Mouse (Mus musculus): ENCODE results near the gene Fermt2.

Fermt2 gene

DNA sequence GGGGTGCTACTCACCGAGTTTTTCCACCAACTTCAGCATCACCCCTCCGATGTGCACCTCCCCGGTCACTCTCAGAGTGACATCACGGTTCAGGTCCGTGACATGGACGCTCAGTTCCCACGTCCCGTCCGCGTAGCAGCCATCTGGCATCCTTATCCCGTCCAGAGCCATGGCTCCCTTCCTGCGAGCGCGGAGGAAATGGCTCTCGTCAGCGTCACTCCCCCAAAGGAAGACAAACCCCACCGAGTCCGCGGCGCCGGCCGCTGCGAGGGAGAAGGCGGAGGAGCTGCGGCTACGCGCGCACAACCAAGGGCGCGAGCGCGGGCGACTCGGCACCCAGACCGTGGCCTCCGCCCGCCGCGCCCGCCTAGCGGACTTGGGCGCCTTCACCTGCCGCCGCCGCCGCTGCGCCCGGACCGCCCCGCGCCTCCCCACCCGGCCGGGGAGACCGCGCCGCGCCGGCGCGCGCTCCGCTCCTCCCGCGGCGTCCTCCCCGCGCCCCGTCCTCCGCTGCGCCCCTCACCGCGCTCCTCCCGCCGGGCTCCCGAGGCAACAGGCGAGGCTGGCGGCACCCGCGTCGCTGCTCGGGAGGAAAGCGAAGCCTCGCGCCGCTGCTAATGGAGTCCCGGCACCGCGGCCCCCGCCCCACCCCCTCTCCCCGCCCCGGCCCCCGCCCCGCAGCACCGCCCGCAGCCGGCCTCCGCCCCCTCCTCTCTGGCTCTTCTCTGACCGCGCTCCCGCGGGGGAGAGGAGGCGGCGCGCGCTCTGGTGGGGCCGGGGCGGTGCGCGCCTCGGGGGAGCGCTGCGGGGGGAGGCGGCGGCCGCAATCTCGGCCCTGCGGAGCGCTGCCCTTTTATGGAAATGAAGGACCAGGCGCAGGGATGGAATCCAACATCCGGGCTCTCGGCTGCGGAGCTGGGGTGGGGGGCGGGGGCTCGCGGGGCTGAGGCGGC is at the start of gene Fermt2:
TSS of gene Fermt2 (minus strand) at position 708 of the 953 bp plus-strand sequence.
- peak; percentile 71 to 76 for DNase-seq (ENCODE audit: low spot score in 2 of 2)

DNA sequence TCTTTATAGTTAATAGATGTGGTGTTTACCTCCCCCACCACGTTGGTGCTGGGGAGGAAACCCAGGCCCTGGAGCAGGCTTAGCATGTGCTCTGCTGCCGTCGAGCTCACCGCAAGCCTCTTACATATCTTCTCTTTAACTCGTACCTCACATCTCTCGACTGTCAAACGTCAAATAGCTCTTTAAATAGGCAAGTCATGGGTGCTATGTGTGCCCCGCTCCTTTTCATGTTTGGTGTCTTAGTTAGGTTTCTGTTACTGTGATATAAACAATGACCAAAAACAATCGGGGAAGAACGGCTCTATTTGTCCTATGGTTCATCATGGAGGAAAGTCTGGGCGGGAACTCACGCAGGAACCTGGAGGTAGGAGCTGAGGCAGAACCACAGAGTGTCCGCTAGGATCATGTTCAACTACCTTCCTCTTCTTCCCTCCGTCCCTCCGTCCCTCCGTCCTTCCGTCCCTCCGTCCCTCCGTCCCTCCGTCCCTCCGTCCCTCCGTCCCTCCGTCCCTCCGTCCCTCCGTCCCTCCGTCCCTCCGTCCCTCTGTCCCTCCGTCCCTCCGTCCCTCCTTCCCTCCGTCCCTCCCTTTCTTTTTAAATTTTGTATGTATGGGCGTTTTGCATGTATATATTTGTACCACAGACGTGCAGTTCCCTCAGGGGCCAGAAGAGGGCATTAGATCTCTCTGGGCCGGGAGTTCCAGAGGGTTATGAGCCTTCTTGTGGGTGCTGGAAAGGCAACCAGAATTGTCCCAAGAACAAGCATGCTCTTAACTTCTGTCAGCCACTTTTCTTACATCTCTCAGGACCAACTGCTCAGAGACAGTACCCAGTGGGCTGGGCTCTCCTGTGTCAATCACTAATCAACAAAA is 36.4 kb upstream of the Fermt2 start:
- peak; percentile 62 to 67 for DNase-seq (ENCODE audit: low spot score in 2 of 2)

DNA sequence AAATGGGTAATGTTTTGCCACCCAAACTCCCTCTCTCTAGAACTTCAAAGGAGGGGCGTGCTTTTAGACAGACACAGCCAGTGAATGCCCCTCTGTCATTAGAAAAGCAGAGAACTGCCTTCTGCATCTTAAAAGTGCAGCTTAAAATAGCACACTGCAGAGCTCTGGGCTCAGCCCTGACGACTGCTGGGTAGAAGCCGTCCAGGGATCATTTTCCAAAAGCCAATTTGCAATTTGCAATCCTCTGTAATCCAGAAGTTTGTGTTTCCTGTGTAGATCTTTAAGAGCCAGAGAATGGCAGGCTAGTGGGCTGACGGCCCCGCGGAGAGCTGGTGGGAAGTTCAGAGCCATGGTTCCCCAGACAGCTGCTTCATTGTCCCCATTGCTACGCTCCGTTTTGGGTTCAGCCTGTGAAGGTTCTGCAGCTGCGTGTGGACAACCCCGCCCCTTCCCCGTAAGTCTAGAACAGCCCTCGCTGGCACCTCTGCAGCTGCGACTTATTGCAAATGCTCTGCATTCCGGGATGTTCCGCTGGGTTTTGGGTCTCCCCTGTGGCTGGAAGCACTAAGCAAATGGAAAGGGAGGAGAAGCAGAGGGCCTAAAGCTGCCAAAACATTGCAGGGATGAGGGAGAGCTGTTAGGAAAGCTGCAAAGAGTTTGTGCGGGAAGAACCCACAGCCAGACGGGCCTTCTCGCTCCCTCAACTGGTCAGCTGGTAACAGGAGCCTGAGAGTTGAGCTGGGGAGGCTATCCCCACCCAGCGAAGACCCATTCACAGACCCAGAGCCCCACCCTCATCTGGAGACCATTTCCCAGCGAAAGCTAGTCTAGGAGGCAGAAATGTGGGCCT is 35.5 kb upstream of the Fermt2 start:
- peak; percentile 35 to 49 for DNase-seq (ENCODE audit: low spot score in 2 of 2)

DNA sequence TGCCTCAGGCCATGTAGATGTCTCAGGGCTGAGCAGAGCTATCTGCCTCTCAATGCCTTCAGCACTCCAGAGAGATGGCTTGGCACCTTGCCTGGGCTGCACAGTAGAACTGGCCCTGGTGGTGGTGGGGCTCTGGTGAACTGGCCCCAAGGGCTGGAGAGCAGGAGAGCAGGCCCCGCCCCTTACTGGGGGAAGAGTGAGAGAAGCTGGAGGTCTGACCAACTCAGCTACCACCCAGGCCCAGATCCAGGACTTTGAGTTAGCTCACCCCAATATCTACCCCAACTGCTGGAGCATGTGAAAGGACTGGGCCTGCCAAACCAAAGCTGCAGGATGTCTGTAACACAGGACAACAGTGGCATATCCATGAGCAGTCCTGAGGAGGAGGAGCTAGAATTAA is 33.7 kb upstream of the Fermt2 start:
- no peak for DNase-seq (ENCODE audit: low spot score in 2 of 2)

DNA sequence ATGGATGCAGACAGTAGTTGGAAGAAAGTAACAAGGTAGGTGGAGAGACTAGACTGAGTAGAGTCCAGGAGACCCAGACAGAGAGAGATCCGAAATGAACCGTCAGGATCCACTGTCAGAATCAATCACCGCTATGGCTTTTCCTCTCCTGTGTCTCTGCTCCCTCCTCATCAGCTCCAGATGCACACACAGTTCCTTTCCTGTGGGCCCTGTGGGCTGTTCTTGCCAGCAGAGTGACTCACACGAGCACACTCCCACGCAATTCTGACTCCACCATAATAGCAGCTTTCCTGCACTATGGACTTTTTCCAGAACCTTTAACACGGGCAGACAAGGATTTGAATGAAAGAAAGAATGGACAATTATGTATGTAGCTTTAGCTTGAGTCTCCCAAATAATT is 31.8 kb upstream of the Fermt2 start:
- DNase-seq (ENCODE audit: low spot score in 2 of 2), result peak; percentile 70

DNA sequence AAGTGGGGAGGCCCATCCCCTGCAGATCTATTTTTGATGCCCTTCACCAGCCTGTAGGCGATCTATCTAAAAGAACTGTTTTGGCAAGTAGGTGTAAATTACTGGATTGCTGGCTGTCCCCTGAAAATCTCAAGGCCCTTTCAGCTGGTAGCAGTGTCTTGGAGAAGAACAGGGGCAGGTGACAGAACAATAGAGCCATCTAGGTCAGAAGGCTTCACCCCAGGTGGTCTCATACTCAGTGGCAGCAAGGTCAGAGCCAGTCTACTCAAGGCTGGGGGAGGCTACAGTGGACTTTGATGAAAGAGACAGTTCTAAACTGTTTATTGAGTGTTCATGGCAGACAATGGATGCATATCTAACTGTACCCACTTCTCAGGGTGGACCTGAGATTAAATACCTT is 29.1 kb upstream of the Fermt2 start:
- DNase-seq (ENCODE audit: low spot score in 2 of 2), result no peak

DNA sequence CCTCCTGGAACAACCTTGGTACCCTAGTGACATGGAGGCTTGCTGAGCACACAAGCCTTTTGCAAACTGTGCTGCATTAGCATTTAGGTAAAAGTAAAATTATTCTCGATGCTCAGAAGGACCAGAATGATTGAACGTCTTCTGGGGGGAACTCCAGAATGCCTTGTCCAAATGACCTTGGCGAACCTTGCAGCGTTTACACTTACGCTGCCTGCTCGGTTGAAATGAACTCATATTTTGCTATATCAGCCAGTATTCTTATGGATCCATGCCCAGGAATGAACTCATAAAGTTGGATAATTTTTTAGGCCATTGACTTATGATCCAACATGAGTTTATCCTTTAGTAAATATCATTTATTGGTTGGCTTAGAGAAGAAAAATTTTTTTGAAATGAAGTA is 24.4 kb upstream of the Fermt2 start:
- DNase-seq (ENCODE audit: low spot score in 2 of 2), result no peak

DNA sequence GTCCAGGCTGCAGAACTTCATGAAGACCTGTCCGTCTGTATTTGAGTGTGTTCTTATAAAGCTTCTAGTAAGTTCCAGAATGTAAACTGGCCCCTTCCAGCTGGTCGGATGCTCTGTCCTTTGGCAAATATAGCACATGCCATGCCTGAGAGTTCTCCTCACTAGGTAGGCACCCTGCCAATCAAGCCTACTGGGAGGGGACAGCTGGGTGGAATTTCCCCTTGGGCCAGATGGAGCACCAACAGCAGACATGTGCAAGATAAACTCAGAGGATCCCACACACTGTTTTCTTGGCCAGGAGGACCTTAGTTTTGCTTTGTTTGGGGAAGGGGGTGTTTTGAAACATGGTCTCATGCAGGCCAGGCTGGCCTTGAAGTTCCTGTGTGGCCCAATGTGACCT is 23.9 kb upstream of the Fermt2 start:
- no peak for DNase-seq (ENCODE audit: low spot score in 2 of 2)

DNA sequence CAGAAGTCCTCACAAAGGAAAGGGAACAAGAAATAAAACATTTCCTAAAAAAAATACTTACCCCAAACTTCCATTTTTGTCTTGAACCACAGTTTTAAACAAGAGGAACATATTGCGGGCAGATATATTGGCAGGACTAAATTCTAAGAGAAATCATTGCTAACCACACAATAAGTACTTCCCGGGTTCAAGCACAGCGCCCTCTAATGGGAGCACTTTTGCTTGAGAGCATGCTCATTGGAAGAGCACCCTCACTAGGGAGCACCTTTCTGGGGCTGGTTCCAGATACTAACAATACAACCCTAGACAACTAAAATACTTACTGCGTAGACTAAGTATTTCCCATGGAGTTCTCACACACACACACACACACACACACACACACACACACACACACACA is 22.5 kb upstream of the Fermt2 start:
- DNase-seq (ENCODE audit: low spot score in 2 of 2), result no peak

DNA sequence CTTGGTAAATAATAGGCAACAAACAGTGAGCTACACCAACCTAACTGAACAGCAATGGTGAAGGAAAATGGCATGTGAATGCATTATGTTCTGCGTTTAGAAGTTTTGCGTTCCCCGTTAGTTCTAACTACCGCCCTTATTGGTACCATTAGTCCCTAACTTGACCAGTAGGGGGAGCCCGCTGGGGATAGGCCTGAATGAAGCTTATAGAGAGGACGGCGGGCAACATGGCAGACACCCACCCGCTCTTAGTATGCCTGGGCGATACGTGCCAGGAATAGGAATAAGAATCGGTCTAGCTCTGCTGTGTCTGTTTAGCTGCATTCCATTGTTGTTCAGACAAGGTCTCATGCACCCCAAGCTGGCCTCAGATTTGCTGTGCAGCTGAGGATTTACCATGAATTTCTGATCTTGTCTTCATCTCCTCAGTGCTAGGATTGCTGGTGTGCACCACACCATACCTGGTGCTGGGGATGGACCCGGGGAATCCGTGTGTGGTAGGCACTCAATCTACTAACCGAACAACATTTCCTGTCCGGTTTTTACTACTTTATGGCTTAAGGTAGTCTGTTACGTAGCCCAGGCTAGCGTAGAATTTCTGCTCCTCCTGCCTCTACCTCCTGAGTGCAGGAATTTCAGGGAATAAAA is 21.3 kb upstream of the Fermt2 start:
- DNase-seq (ENCODE audit: low spot score in 2 of 2), result peak in 1 of 2 experiments; percentile 34

DNA sequence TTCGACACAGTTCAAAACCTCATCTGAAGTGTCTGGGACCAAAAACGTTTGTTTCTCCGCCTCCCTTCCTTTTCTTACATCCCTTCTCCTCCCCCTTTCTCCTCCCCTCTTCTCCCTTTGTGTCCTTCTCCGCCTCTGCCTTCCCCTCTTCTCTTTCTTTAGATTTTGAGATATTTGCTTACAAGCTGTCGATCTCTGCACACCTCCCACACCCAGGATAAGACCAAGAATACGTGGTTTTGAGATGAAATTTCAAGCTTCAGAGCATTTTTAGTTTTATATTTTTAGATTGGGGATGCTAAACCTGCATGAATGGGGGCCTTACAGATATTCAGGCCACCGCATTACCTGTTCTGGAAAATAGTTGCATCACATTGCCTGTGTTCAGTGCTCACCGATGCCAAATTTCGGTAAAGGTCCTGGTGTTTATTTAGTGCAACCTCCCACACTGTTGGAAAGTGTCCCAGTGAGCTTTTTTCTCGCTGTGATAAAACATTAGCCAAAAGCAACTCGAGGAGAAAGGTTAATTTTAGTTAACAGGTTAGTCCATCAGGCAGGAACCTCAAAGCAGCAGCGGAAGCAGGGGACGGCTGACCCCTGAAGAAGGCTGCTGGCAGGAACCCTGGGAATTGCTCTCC is 20.2 kb upstream of the Fermt2 start:
- peak; percentile 50 to 67 for DNase-seq (ENCODE audit: low spot score in 2 of 2)

DNA sequence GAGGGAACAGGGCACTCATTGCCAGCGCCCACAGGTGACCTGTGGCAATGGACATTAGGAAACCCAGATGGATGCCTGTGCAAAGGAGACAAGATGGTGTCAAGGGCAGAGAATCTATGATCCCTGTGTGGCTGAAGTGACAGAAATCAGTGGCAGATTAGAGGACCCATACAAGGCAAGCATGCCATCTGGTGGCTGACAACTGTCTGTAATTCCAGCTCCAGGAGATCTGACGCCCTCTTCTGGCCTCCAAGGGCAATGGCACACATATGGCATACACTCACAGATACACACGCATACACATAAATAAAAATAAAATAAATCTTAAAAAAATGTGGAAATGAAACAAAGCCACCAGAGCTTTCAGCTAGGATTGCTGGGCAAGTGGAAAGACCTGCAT is 18.2 kb upstream of the Fermt2 start:
- no peak for DNase-seq (ENCODE audit: low spot score in 2 of 2)

DNA sequence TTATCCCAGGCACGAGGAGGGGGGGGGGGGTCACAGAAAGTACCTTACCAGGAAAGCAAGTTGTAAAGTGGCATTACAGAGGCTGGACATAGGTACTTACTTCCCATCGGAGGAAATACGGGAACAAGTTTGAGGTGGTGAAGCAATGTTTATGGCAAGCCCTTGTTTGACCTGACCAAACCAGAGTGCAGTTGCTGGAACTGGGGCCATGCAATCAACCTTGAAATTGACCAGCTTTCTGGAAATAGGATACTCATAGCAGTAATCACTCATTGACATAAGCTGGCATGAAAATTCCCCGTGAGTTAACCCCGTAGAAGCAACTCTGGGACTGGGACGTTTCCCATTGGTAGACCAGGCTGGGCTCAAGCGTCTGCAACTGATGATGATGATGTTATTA is 15.0 kb upstream of the Fermt2 start:
- DNase-seq (ENCODE audit: low spot score in 2 of 2), result no peak

DNA sequence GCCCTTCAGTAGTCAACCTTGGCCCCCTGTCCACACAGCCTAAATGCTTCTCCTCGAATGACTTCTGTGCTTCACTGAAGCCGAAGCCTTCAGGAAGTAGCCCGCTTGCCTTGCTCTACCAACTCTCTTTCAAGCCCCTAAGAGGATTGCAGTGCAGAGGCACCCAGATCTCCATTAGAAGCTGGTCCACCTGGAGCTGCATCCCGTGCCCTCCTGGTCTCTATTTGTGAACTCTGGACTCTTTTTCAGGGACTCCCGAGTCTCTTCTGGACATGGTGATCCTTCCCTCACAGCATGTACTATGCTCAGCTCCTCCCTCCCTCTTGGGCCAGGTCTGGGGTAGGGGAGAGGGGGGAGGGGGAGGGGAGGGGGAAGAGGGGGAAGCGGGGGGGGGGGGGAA is 14.1 kb upstream of the Fermt2 start:
- DNase-seq (ENCODE audit: low spot score in 2 of 2), result no peak

DNA sequence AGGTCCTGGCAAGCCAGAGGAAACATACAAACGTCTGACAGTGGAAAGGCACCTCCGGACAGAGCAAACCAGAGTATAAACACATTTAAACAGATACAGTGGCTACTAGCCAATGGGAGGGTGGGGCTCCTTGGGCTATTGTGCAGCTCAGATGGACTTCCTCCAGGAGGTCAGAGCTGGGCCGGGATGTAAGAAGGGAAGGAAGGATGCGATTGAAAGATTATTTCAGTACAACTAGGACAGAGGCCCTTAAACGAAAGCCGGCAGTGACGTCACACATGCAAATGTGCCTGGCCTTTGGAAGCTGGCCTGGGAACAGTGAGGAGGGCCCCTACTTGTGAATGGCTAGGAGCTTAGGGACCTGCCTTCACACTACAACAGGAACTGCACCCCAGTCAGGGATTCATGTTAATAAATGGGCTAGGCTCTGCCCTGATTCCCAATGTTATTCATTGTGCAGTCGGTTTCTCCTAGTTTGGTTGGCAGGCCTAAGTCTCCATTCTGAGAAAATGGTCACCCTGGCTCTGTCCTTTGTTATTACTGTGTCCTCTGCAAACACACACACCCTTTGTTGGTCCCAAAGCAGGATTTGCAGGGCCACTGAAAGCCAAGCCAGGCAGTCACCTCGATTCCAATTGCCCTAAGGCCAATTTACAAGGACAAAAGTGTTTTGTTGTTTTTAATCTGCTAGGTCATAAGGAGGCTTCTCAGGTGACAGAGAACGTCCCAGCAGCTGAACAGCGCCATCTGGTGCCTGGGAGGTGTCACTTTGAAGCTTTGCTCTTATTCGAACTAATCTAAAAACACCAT is 9.9 kb upstream of the Fermt2 start:
- peak; percentile 59 to 69 for DNase-seq (ENCODE audit: low spot score in 2 of 2)

DNA sequence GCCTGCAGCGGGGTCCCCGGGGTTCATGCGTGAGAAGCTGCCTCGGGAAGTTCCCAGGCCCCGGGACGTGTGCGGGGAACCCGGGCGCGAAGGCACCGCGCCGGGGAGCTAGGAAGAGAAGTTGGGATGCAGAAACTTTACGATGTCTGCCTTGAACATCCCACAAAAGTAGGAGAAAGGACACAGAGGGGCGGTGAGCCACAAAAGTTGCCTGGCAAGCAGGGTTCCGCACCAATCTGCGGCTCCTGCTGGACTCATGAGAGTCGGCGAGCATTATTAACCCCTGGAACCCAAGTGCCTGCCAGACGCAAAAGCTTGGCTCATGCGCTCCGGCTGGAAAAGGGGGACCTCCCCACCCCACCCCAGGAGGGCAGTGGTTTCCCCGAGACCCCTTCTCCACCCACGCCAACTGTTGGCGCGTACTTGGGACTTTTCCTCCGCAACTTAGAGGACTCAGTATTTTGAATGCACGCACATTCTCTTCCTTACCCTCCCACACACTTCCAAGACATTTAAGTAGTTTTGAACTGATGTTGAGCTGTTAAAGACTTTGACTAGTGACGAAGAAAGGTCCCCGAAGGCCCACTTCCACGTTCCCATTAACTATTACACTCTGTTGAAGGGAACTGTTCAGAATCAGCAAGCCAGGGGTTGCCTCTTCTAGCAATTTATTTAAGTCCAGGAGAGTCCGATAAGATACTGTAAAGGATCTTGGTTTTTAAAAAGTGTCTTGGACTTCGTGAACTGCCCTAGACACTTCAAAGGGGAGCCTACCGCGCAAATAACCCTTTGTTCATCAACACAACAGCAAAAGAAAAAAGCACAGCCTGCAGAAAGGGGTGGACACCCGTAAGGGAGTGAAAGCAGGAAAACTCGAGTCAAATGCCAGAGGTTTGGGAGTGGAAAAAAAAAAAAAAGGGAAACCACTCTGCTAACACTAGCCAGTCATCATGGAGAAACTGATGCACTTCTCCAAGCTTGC is 737 bp upstream of the Fermt2 start:
- DNase-seq (ENCODE audit: low spot score in 2 of 2), result no peak

DNA sequence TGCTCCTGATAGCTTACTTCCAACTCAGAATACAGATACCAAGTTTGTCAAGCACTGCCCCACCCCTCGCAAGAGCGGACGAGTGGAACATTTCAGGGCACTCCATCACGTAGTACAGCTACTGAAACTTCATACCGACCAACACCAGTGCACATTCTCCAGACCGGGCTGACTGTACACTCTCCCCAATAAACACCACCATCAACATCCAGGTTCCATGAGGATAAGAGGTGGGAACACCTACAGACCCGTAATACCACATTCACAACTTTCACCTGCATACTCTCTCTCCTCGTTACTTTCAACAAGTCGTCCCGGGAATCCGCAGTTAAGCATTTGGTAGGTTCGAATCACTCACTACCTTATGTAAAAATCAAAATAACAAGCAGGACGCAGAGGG is 1.1 kb downstream of the Fermt2 start:
- DNase-seq (ENCODE audit: low spot score in 2 of 2), result no peak

DNA sequence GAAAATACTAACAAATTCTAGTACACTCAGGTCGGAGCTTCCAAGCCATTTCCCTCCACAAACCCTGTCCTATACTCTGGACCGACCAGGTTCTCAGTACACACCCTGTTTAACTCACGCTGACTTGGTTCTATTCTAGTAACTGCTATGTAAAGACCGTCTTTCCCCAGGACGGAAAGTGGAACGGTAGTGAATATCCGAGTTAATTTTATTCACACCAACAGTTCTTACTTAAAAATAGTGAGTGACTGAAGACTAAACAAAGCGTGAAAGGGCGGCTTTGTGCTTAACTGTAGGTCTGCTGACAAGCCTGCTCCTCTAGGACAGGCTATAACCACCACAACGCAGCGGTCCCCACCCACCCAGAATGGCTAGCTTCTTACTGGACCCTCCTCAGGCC is 14.1 kb downstream of the Fermt2 start:
- DNase-seq (ENCODE audit: low spot score in 2 of 2), result no peak

DNA sequence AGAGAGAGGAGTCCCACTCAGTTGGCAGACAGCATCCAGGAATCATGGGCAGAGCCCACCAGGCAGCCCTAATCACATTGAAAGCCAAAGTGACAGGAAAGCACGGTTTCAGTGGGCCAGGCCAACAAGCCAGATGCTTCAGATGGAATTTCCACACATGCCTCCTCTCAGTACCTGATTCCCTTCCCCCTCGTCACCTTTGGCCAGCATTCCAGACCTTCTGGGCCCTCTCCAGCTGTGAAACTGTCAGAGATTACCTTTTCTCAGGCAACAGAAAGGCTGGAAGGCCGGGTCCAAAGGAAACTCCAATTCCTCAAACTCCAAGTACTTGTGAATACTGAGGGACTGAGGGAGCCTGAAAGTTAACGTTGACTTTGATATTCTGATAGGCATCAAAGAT is 19.1 kb downstream of the Fermt2 start:
- DNase-seq (ENCODE audit: low spot score in 2 of 2), result no peak

Measured in right cerebral cortex, adult 2 months (tissue).